Mouse (Mus musculus): ENCODE data around the gene Hmgb3.
"Not testable (repeated sequence)": the region's sequence is repeated elsewhere in the genome, so short reads cannot be mapped to it uniquely, and the experiment has no call there.

The Hmgb3 gene

DNA sequence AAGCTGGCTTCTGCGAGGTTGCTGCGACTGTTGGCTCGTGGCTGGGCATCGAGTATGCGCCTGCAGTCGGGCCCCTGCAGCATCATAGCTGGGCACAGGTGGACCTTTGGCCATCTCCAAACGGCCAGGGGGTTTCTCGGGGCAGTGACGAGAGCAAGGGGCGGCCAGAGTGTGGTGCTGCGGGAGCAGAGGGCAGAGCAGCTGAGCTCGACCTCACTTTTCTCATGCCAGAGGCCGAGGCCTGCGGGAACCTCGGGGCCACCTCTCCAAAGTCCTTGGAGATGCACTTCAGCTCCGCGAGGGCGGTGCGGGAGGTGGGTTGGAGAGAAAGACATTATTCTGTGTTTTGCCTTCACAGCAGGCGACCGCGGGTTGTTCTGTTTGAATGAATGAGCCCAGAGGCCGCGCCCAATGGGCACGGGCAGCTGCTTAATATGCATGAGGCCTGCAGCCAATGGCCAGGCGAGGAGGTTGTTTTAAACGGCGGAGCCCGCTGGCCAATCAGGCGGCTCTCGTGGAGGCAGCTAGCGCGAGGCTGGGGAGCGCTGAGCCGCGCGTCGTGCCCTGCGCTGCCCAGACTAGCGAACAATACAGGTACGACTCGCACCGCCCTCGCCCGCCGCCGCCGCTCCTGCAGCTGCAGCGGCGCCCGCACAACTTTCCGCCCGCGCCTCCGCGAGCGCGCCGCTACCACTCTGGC, at the start of gene Hmgb3:
TSS of gene Hmgb3 (plus strand) at position 504 of the 700 bp plus-strand sequence.
- DNase-seq (ENCODE audit: low spot score in 2 of 2): peak; percentile 75 to 79

GRCm38 (mm10) chrX:71506591-71506990, 49.1 kb upstream of the Hmgb3 start:
- DNase-seq (ENCODE audit: low spot score in 2 of 2): not testable (repeated sequence)

- DNase-seq (ENCODE audit: low spot score in 2 of 2): no peak
Observed at GRCm38 (mm10) chrX:71519252-71519651, 36.5 kb upstream of the Hmgb3 start.

DNA sequence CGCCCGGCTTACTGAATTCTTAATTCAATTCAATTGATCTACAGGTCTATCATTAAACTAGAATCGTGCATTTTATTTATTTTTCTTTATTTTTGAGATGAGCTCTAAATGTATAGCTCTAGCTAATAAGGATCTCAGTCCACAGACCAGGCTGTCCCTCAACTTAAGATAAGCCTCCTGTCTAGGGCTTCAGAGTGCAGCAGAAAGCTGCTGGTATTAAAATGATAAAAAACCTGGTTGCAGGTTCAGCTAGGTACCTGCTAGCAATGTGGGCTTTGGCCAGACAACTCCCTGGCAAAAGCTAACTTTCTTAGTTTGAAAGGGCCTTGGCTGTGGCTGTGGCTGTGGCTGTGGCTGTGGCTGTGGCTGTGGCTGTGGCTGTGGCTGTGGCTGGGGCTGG, 32.8 kb upstream of the Hmgb3 start:
- DNase-seq (ENCODE audit: low spot score in 2 of 2): no peak

- no peak for DNase-seq (ENCODE audit: low spot score in 2 of 2)
Observed at GRCm38 (mm10) chrX:71524310-71524709, 31.4 kb upstream of the Hmgb3 start.

DNA sequence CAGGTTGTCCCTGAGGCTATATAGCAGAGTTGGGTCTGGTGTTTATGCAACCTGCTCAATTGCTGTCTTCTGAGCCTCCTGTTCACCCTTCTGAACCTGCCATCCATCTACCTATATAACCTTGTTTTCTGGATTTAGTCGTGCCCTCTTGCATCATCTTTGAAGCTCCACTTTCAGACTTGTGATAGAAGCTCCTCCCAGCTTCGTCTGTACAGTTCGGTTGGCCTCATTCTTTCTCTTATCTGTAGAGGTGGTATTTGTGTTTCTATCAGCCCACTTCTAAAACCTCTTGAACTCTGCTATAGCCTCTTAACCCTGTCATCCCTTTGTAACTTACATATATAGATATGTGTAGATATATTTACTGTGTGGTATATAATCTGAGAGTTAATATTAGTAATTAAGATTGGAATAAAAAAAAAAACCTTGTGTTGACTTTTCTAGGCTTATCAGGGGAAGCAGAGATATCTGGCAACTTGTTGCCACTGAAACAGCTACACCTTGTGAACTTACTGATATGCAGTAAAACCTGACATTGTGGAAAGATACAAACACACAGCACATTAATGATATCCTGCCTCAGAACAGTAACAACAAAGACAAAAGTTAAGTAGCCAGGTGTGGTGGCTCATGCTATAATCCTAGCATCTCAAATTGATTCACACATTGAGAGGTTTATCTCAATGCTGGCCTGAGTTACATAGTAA, 30.0 kb upstream of the Hmgb3 start:
- DNase-seq (ENCODE audit: low spot score in 2 of 2): no peak

GRCm38 (mm10) chrX:71527461-71527860, 28.3 kb upstream of the Hmgb3 start:
- DNase-seq (ENCODE audit: low spot score in 2 of 2): no peak

DNA sequence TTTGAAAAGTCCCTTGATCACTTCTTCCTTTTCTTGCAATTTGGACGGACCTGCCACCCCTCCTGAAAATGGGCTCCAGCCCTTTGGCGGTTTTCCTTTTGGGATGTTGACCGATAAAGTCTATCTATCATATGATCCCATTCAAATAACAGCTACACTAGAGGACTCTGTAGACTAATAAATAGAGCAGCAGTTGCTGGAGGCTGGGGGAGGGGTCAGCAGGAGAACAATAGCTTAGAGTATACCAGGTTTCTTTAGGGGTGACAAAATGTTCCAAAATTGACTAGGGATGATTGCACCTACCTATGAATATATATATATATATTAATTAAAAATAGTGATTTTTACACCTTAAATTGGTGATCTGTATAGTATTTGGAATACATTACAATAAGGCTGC, 27.6 kb upstream of the Hmgb3 start:
- DNase-seq (ENCODE audit: low spot score in 2 of 2): no peak

DNA sequence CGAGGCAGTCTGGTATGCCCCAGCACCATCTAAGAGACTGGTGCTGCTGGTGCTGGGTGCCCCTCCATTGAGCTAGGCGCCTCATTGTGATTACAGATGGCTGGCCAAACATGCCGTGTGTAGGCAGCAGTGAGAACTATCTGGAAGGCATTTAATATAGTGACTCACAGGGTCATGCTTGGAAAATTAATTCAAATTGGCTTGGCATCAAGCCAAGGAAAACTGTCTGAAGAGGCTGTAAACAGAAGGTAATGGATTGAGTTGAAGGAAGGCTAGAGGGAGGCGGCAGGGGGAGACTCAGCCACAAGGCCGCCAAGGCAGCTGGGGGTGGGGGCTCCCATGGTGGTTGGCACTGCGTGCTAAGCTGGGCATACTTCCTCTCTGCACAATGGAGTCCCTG, 27.1 kb upstream of the Hmgb3 start:
- no peak for DNase-seq (ENCODE audit: low spot score in 2 of 2)

GRCm38 (mm10) chrX:71532635-71533034, 23.1 kb upstream of the Hmgb3 start:
- DNase-seq (ENCODE audit: low spot score in 2 of 2): no peak

DNA sequence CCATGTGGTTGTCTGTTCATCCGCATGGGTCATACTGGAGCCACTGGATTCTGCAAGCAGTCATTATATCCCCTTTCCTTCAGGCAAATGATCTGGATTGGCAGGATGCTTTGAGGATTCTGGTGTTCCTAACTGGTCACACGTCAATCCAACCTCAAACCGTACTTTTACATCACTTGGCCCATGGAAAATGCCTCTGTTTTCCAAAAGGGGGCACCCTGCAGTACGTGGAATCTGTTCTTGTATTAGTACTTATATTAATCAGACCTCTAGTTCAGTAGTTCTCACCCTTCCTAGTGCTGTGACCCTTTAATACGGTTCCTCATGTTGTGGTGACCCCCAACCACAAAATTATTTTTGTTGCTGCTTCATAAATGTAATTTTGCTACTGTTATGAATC, 21.6 kb upstream of the Hmgb3 start:
- DNase-seq (ENCODE audit: low spot score in 2 of 2): no peak

DNA sequence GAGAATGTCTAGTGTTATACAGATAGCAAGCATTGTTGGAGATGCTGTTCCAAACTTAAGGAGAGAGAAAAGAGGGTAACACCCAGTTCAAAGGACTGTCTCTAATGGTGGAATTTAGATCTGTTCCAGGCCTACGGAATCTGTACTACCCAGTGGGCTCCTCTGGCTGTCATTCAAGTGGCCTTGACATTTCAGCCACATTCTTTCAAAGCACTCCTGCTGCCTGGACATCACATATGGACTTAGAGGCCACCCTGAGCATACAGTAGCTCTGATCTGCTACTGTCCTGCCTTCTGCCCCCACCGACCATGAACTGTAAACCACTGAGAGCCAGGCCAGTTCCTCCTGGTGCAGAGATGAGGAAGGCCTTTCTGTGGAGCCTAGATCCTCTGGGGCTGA, 17.9 kb upstream of the Hmgb3 start:
- DNase-seq (ENCODE audit: low spot score in 2 of 2): no peak

DNA sequence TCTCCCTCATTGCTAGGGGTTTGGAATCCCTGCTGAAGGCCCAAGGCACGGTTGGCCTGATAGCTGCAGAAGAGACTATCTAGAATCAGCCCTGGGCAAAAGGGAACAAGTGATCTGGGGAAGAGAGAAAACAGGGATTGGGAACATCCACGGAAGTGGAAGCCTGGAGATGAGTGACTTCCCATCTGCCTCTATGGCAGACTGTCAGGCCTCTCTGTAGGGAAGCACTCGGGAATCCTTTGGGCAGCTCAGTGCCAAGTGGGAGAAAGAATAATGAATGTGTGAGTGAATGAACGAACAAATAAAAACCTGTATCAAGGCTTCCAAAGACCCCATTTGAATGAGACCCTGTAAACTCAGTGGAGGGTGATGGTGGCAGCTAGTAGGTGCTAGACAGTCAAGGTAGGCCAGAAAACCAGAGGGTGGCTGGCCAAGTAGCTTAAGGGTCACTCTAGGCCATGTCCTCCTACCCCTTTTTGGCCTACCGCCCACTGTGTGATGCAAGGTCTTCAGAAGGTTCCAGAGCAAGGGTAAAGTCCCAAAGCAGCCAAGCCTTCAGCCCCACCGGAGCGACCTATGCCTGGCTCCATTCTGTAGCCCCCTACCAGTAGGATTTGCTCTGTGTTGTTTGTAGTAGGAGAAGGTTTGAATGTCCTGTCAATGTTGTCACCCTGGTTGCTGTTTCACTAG, 14.8 kb upstream of the Hmgb3 start:
- DNase-seq (ENCODE audit: low spot score in 2 of 2): peak in 1 of 2 experiments; percentile 28

GRCm38 (mm10) chrX:71544731-71545130, 11.0 kb upstream of the Hmgb3 start:
- DNase-seq (ENCODE audit: low spot score in 2 of 2): no peak

DNA sequence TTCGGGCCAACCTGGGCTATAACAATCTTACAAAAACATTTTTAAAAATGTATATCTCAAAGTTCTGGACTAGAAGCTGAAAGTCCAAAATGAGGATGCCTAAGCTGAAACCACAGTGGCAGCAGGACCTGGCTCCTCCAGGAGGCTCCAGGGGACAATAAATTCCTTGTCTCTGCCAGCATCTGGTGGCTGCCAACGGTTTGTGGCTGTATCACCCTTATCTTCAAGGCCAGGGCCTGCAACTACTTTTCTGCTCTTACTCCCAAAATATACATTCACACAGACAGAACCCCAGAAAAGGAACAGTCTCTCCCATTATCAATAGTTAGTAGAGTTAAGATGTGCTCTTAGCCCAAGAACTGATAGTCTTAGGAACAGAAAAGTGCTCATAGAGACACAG, 10.6 kb upstream of the Hmgb3 start:
- DNase-seq (ENCODE audit: low spot score in 2 of 2): no peak

DNA sequence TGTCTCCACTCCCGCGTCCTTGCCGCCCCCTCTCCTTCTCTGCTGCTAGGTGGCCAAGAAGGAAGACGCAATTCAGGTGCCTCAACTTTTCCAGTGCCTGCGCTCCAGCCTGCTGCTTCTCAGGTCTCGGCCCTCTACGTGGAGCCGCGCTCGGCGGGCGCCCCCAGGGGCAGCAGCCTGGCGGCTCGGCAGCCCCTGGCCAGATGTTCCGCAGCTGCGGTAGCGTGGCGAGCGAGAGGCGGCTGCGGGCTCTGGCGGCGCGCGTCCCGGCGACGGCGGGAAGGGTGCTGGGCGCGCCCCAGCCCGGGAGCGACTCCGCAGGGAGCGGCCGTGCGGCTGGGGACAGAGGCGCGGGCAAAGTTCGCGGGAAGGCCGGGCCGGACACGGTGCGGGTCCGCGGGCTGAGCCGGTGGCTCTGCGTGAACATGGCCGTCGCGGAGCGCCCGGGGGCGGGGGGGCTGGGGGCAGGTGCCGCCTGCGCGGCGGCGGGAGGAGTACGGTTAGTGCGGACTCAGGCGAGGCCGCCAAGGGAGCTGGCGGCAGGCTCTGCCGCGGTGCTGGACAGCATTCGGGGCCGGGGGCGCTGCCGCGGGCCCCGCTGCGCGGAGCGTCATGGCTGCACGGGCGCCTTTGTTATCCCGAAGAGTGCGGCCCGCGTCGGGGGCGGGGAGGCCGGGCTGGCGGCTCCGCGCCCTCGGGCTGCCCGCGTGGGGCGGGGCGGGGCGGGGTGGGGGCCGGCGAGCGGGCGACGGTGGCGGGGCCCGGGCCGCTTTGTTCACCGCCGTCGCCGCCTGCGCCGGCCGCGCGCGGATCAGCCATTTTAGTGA, 610 bp downstream of the Hmgb3 start:
- DNase-seq (ENCODE audit: low spot score in 2 of 2): peak in 1 of 2 experiments; percentile 1

DNA sequence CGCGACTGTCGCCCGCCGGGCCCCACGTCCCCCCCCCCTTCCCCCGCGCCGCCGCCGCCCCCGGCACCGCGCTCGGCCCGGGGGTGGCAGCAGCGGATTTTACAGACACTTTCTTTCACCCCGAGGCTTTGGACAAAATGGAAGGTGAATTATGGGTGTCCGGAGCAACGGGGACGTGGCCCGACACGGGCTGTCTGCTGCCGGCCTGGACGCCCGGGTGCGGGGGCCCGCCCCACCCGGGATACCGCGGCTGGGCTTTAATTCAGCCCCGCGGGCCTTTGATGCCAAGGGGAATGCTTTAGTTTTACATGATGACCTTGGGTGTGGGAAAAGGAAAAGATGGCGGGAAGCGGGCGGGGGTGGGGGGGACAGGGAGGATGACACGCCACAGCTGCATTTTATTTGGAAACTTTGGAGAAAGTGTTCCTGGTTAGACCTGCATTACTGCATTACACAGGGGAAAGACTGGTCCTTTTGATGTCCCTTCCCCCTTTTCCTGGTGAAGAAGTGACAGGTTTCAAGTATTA, 1.3 kb downstream of the Hmgb3 start:
- no peak for DNase-seq (ENCODE audit: low spot score in 2 of 2)

DNA sequence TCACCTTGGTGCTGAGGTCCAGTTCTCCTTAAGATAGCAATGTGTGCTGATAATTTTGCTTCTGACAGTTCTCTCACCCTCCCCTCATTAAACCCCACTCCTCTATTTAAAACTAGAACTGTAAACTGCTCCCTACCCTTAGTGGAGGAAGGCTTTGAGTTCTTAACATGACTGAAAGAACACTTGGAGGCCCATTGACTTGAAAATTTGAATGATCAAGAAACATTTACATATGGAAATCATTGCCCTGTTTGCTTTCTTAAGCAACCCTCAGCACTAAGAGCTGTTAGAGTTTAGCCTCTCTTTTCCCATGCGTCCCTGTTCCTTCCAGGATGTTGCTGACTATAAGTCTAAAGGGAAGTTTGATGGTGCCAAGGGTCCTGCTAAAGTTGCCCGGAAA, 3.6 kb downstream of the Hmgb3 start:
- no peak for DNase-seq (ENCODE audit: low spot score in 2 of 2)

DNA sequence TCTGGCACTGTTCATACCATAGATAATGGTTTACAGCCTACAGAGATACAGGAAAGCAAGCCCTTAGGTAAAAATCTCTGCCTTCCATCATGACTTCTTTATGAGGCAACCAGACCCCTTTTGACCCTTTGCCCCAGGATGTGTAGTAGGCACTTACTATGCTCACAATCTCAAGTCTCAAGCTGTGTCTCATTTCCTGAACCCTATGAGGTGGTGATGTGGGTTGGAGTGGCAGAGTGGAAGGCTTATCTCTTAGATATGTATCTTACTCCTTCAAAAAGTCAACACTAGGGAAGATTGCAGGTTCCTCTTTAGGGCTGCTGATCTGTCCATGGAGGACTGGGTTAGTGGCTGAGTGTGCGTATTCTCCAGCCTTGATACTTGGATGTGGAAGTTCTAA, 5.1 kb downstream of the Hmgb3 start:
- no peak for DNase-seq (ENCODE audit: low spot score in 2 of 2)

GRCm38 (mm10) chrX:71573132-71573900, 17.6 kb downstream of the Hmgb3 start:
- DNase-seq (ENCODE audit: low spot score in 2 of 2): no peak

DNA sequence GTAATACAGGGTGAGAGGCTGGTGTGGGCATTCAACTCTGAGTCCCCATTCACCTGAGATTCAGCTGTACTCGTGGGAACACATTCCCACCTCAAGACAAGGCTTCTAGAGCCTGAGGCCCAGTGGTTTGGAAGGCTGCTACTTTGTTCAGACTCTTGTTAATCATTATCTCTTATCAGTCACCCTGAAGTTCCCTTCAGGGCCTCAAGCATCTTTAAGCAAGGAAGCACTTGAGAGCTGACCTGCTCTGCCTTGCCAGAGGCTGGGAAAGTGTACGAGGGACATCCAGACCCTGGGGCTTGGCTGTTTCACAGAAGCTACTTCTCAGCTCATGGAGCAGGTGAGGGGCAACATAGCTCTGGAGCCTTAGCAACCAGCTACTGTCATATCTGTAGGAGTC, 19.8 kb downstream of the Hmgb3 start:
- DNase-seq (ENCODE audit: low spot score in 2 of 2): no peak

Measured in heart, adult 9 months (tissue).